Mouse (Mus musculus): ENCODE measurements at regions not wholly inside any gene's neighbourhood (a gene's known extent, or its start where the extent isn't known, plus 50 kb on each side); places are given as distances from the start of the nearest gene placed in this dataset.
A peak's percentile ranks its signal among the peaks of the same experiment; 100 is the strongest.

GRCm38 (mm10) chr9:120721451-120722123 lies 150.3 kb downstream of the Rpl14 start:
- DNase-seq (ENCODE audit: low spot score), result no peak

GRCm38 (mm10) chr9:120723026-120723425 lies 151.8 kb downstream of the Rpl14 start:
- DNase-seq (ENCODE audit: low spot score), result no peak

- DNase-seq (ENCODE audit: low spot score), result no peak
These were observed 160.8 kb downstream of the Rpl14 start for GRCm38 (mm10) chr9:120731952-120732622.

GRCm38 (mm10) chr9:120732650-120733293 lies 161.5 kb downstream of the Rpl14 start:
- no peak for DNase-seq (ENCODE audit: low spot score)

GRCm38 (mm10) chr9:120733681-120734465 lies 162.6 kb downstream of the Rpl14 start:
- DNase-seq (ENCODE audit: low spot score), result no peak

GRCm38 (mm10) chr9:120735217-120735616 lies 164.0 kb downstream of the Rpl14 start:
- no peak for DNase-seq (ENCODE audit: low spot score)

- DNase-seq (ENCODE audit: low spot score), result no peak
These were observed 166.7 kb downstream of the Rpl14 start for GRCm38 (mm10) chr9:120737956-120738355.

GRCm38 (mm10) chr9:120739199-120739952 lies 168.1 kb downstream of the Rpl14 start:
- peak; percentile 51 for DNase-seq (ENCODE audit: low spot score)

- DNase-seq (ENCODE audit: low spot score), result no peak
These were observed 168.8 kb downstream of the Rpl14 start for GRCm38 (mm10) chr9:120739953-120740524.

GRCm38 (mm10) chr9:120741521-120741920 lies 170.3 kb downstream of the Rpl14 start:
- DNase-seq (ENCODE audit: low spot score), result no peak

GRCm38 (mm10) chr9:120743455-120743854 lies 172.2 kb downstream of the Rpl14 start:
- no peak for DNase-seq (ENCODE audit: low spot score)

- no peak for DNase-seq (ENCODE audit: low spot score)
These were observed 174.4 kb downstream of the Rpl14 start for GRCm38 (mm10) chr9:120745674-120746073.

- DNase-seq (ENCODE audit: low spot score), result peak; percentile 27
These were observed 178.2 kb upstream of the Ctnnb1 start for GRCm38 (mm10) chr9:120750820-120751219.

- DNase-seq (ENCODE audit: low spot score), result no peak
These were observed 177.1 kb upstream of the Ctnnb1 start for GRCm38 (mm10) chr9:120751686-120752484.

GRCm38 (mm10) chr9:120754151-120754550 lies 174.9 kb upstream of the Ctnnb1 start:
- no peak for DNase-seq (ENCODE audit: low spot score)

- DNase-seq (ENCODE audit: low spot score), result no peak
These were observed 173.5 kb upstream of the Ctnnb1 start for GRCm38 (mm10) chr9:120755486-120755885.

GRCm38 (mm10) chr9:120758003-120758402 lies 171.0 kb upstream of the Ctnnb1 start:
- DNase-seq (ENCODE audit: low spot score), result no peak

- DNase-seq (ENCODE audit: low spot score), result no peak
These were observed 170.4 kb upstream of the Ctnnb1 start for GRCm38 (mm10) chr9:120758632-120759031.

GRCm38 (mm10) chr9:120759771-120760170 lies 169.2 kb upstream of the Ctnnb1 start:
- DNase-seq (ENCODE audit: low spot score), result no peak

- DNase-seq (ENCODE audit: low spot score), result no peak
These were observed 165.2 kb upstream of the Ctnnb1 start for GRCm38 (mm10) chr9:120763802-120764201.
